Mouse (Mus musculus) forebrain, embryonic 14.5 days (tissue): ENCODE measurements at regions not wholly inside any gene's neighbourhood (a gene's known extent, or its start where the extent isn't known, plus 50 kb on each side); places are given as distances from the start of the nearest gene placed in this dataset.
A peak's percentile ranks its signal among the peaks of the same experiment; 100 is the strongest.

Experiments
- ATAC-seq: fragments of 200-750 bp; cut with Nextera tagmentation; 2 replicates; pipeline ENCODE4 v1.8.0; 2017; ENCODE audit warnings: mild to moderate bottlenecking, moderate library complexity
- DNase-seq: peaks from one replicate; pipeline ENCODE4 v3.0.0-alpha.2; 2015; ENCODE audit warnings: low spot score
- H3K27ac ChIP-seq: fragments of 300-500 bp; sonication (generic); 2 replicates; pipeline ENCODE4 v1.5.1; 2014; ENCODE audit warnings: low read depth, mild to moderate bottlenecking, control low read depth, low read length, moderate library complexity
- H3K27me3 ChIP-seq: fragments of 300-500 bp; sonication (generic); replicated peaks from 2 replicates; pipeline ENCODE4 v1.6.1; 2014; ENCODE audit warnings: low read length, control low read depth, mixed read lengths; ENCODE audit not compliant: control insufficient read depth, insufficient read depth
- H3K36me3 ChIP-seq: fragments of 300-500 bp; sonication (generic); 2 replicates; pipeline ENCODE4 v1.6.1; 2014; ENCODE audit warnings: low read length, control low read depth; ENCODE audit not compliant: control insufficient read depth, insufficient read depth
- H3K4me1 ChIP-seq: fragments of 300-500 bp; sonication (generic); 2 replicates; pipeline ENCODE4 v1.6.1; 2014; ENCODE audit warnings: antibody characterized with exemption, low read length, control low read depth; ENCODE audit not compliant: control insufficient read depth, insufficient read depth
- H3K4me2 ChIP-seq: fragments of 300-500 bp; sonication (generic); 2 replicates; pipeline ENCODE4 v1.6.1; 2014; ENCODE audit warnings: mild to moderate bottlenecking, control low read depth, low read length
- H3K4me3 ChIP-seq: fragments of 300-500 bp; sonication (generic); 2 replicates; pipeline ENCODE4 v1.5.1; 2014; ENCODE audit warnings: low read depth, low read length, control low read depth
- H3K9ac ChIP-seq: fragments of 300-500 bp; sonication (generic); 2 replicates; pipeline ENCODE4 v1.6.1; 2014; ENCODE audit warnings: mild to moderate bottlenecking, low read length, control low read depth, moderate library complexity
- H3K9me3 ChIP-seq: fragments of 300-500 bp; sonication (generic); replicated peaks from 2 replicates; pipeline ENCODE4 v1.6.1; 2016; ENCODE audit warnings: low read length, control low read depth, mixed read lengths; ENCODE audit not compliant: control insufficient read depth
- WGBS: fragments of 180-500 bp; shearing (Covaris S2); extraction: QIAGEN DNeasy Blood & Tissue Kit; methylation state at CpG from one replicate; pipeline ENCODE4 v1.1.7; 2014; 5-methylcytosine and 5-hydroxymethylcytosine counted together

- H3K27me3 ChIP-seq, result no peaks in the 10 kb centered on the region
- H3K4me1 ChIP-seq, result no peaks in the 10 kb centered on the region
- H3K9ac ChIP-seq, result no peak overlapping the region
- 0 out of 2 replicates have a peak overlapping the region, but pooled peaks have one; percentile 23 for H3K27ac ChIP-seq
- ATAC-seq (no peak), DNase-seq (peak; percentile 49)
- no peaks in the 10 kb centered on the region for H3K36me3 ChIP-seq
- no peaks in the 10 kb centered on the region for H3K9me3 ChIP-seq
- no peak overlapping the region for H3K4me2 ChIP-seq
- no peak overlapping the region for H3K4me3 ChIP-seq
- 57% methylated on average over 4 of the region's 4 CpGs for WGBS
These were observed 82.2 kb upstream of the Zfhx3 start for GRCm38 (mm10) chr8:107860251-107860650.

GRCm38 (mm10) chr8:107864802-107865651 lies 77.4 kb upstream of the Zfhx3 start:
- Histone ChIP-seq H3K4me3 (no peak overlapping the region), H3K9ac (no peak overlapping the region), H3K27me3 (no peaks in the 10 kb centered on the region), H3K4me1 (no peaks in the 10 kb centered on the region), H3K9me3 (no peaks in the 10 kb centered on the region), H3K4me2 (no peak overlapping the region), H3K27ac (no peak overlapping the region), H3K36me3 (no peaks in the 10 kb centered on the region)
- ATAC-seq (no peak), DNase-seq (no peak)
- 72% methylated on average over 14 of the region's 14 CpGs for WGBS

GRCm38 (mm10) chr8:107865744-107866143 lies 76.7 kb upstream of the Zfhx3 start:
- Histone ChIP-seq H3K27me3 (no peaks in the 10 kb centered on the region), H3K36me3 (no peaks in the 10 kb centered on the region), H3K4me3 (no peak overlapping the region), H3K4me2 (no peak overlapping the region), H3K9ac (no peak overlapping the region), H3K27ac (no peak overlapping the region), H3K4me1 (no peaks in the 10 kb centered on the region), H3K9me3 (no peaks in the 10 kb centered on the region)
- WGBS, result 81% methylated on average over 4 of the region's 4 CpGs
- DNase-seq (no peak), ATAC-seq (no peak)

GRCm38 (mm10) chr8:107871718-107872117 lies 70.7 kb upstream of the Zfhx3 start:
- peak; percentile 22 for DNase-seq
- Histone ChIP-seq H3K4me2 (peak overlapping the region; percentile 48), H3K36me3 (no peaks in the 10 kb centered on the region), H3K9me3 (peaks cover 4% of the 10 kb centered on the region; the same call in 1 of the 2 replicates), H3K4me3 (0 out of 2 replicates have a peak overlapping the region, but pooled peaks have one; percentile 10), H3K27ac (peak overlapping the region; percentile 39; the same call in 1 of the 2 replicates), H3K9ac (peak overlapping the region; percentile 45), H3K4me1 (no peaks in the 10 kb centered on the region; the same call in 1 of the 2 replicates), H3K27me3 (no peaks in the 10 kb centered on the region)
- WGBS, result 41% methylated on average over 15 of the region's 15 CpGs
- no peak for ATAC-seq

- Histone ChIP-seq H3K36me3 (no peaks in the 10 kb centered on the region), H3K9ac (peak overlapping the region; percentile 45), H3K9me3 (peaks cover 4% of the 10 kb centered on the region; the same call in 1 of the 2 replicates), H3K4me2 (peak overlapping the region; percentile 48), H3K27me3 (no peaks in the 10 kb centered on the region), H3K4me1 (no peaks in the 10 kb centered on the region; the same call in 1 of the 2 replicates), H3K4me3 (0 out of 2 replicates have a peak overlapping the region, but pooled peaks have one; percentile 10), H3K27ac (peak overlapping the region; percentile 39; the same call in 1 of the 2 replicates)
- DNase-seq, result peak; percentile 36
- ATAC-seq, result no peak
- 12% methylated on average over 11 of the region's 11 CpGs for WGBS
These were observed 70.3 kb upstream of the Zfhx3 start for GRCm38 (mm10) chr8:107872121-107872520.

- Histone ChIP-seq H3K4me2 (no peak overlapping the region), H3K27me3 (no peaks in the 10 kb centered on the region; the same call in 1 of the 2 replicates), H3K9me3 (peaks cover 4% of the 10 kb centered on the region; the same call in 1 of the 2 replicates), H3K36me3 (no peaks in the 10 kb centered on the region), H3K9ac (no peak overlapping the region), H3K4me1 (no peaks in the 10 kb centered on the region; the same call in 1 of the 2 replicates), H3K27ac (no peak overlapping the region), H3K4me3 (no peak overlapping the region)
- DNase-seq (no peak), ATAC-seq (no peak)
- whole genome bisulfite sequencing, result 28% methylated on average over 2 of the region's 2 CpGs
These were observed 66.0 kb upstream of the Zfhx3 start for GRCm38 (mm10) chr8:107876455-107876854.

- H3K27me3 ChIP-seq, result no peaks in the 10 kb centered on the region; the same call in 1 of the 2 replicates
- no peak overlapping the region for H3K27ac ChIP-seq
- H3K4me2 ChIP-seq, result no peak overlapping the region
- H3K4me1 ChIP-seq, result no peaks in the 10 kb centered on the region
- no peaks in the 10 kb centered on the region for H3K36me3 ChIP-seq
- ATAC-seq, result no peak
- no peak overlapping the region for H3K9ac ChIP-seq
- no peak overlapping the region for H3K4me3 ChIP-seq
- no peaks in the 10 kb centered on the region for H3K9me3 ChIP-seq
- peak; percentile 92 for DNase-seq
- 15% methylated on average over 7 of the region's 7 CpGs for WGBS
These were observed 60.6 kb upstream of the Zfhx3 start for GRCm38 (mm10) chr8:107881851-107882250.

- Histone ChIP-seq H3K27me3 (no peaks in the 10 kb centered on the region), H3K4me3 (no peak overlapping the region), H3K4me2 (no peak overlapping the region), H3K4me1 (no peaks in the 10 kb centered on the region), H3K36me3 (no peaks in the 10 kb centered on the region), H3K9me3 (no peaks in the 10 kb centered on the region), H3K27ac (no peak overlapping the region), H3K9ac (no peak overlapping the region)
- ATAC-seq (no peak), DNase-seq (no peak)
- 68% methylated on average over 7 of the region's 7 CpGs for WGBS
These were observed 56.9 kb upstream of the Zfhx3 start for GRCm38 (mm10) chr8:107885547-107885946.

- 73% methylated on average over 5 of the region's 5 CpGs for WGBS
- H3K9me3 ChIP-seq, result no peaks in the 10 kb centered on the region
- H3K4me3 ChIP-seq, result no peak overlapping the region
- H3K36me3 ChIP-seq, result no peaks in the 10 kb centered on the region
- DNase-seq (no peak), ATAC-seq (no peak)
- no peaks in the 10 kb centered on the region for H3K4me1 ChIP-seq
- H3K27me3 ChIP-seq, result no peaks in the 10 kb centered on the region
- no peak overlapping the region for H3K4me2 ChIP-seq
- no peak overlapping the region for H3K27ac ChIP-seq
- no peak overlapping the region for H3K9ac ChIP-seq
These were observed 56.5 kb upstream of the Zfhx3 start for GRCm38 (mm10) chr8:107885971-107886370.
